Mouse (Mus musculus): ENCODE data around the gene Fibin. TPM values are rescaled to one million over a fixed set of nuclear protein-coding genes. Genes with fewer than 3 reads are reported as not detected.

The Fibin gene
- polyA plus RNA-seq, 1 experiment from 2014 or later, result 16.7 TPM

- peaks cover 10% of the 10 kb centered on the region for H3K4me1 ChIP-seq
- no peaks in the 10 kb centered on the region for H3K9me3 ChIP-seq (replicated peaks)
- no peaks in the 10 kb centered on the region for H3K36me3 ChIP-seq
- H3K27ac ChIP-seq (replicated peaks), result no peak overlapping the region
- no peak overlapping the region for H3K4me2 ChIP-seq
- 76% methylated on average over 3 of the region's 3 CpGs for WGBS
- H3K9ac ChIP-seq (replicated peaks), result no peak overlapping the region
- no peak overlapping the region for H3K4me3 ChIP-seq (replicated peaks)
- H3K27me3 ChIP-seq (replicated peaks), result no peaks in the 10 kb centered on the region
- no peak for ATAC-seq (ENCODE audit: low FRiP score)
These were observed 872 bp upstream of the Fibin start for GRCm38 (mm10) chr2:110363855-110364254.

- WGBS, result 64% methylated on average over 5 of the region's 5 CpGs
- H3K4me1 ChIP-seq, result no peaks in the 10 kb centered on the region
- no peak overlapping the region for H3K27ac ChIP-seq (replicated peaks)
- no peak overlapping the region for H3K4me3 ChIP-seq (replicated peaks)
- no peak overlapping the region for H3K9ac ChIP-seq (replicated peaks)
- no peak overlapping the region for H3K4me2 ChIP-seq
- H3K27me3 ChIP-seq (replicated peaks), result no peaks in the 10 kb centered on the region
- no peaks in the 10 kb centered on the region for H3K36me3 ChIP-seq
- no peaks in the 10 kb centered on the region for H3K9me3 ChIP-seq (replicated peaks)
- no peak for ATAC-seq (ENCODE audit: low FRiP score)
These were observed 9.5 kb downstream of the Fibin start for GRCm38 (mm10) chr2:110353302-110353970.

GRCm38 (mm10) chr2:110351843-110352251 lies 11.1 kb downstream of the Fibin start:
- Histone ChIP-seq H3K4me2 (no peak overlapping the region), H3K4me1 (no peaks in the 10 kb centered on the region), H3K9ac (replicated peaks) (no peak overlapping the region), H3K36me3 (no peaks in the 10 kb centered on the region), H3K9me3 (replicated peaks) (no peaks in the 10 kb centered on the region), H3K27me3 (replicated peaks) (no peaks in the 10 kb centered on the region), H3K4me3 (replicated peaks) (no peak overlapping the region), H3K27ac (replicated peaks) (no peak overlapping the region)
- 39% methylated on average over 5 of the region's 5 CpGs for WGBS
- no peak for ATAC-seq (ENCODE audit: low FRiP score)

GRCm38 (mm10) chr2:110351406-110351805 lies 11.6 kb downstream of the Fibin start:
- Histone ChIP-seq H3K4me1 (no peaks in the 10 kb centered on the region), H3K9ac (replicated peaks) (no peak overlapping the region), H3K4me3 (replicated peaks) (no peak overlapping the region), H3K27ac (replicated peaks) (no peak overlapping the region), H3K4me2 (no peak overlapping the region), H3K9me3 (replicated peaks) (no peaks in the 10 kb centered on the region), H3K27me3 (replicated peaks) (no peaks in the 10 kb centered on the region), H3K36me3 (no peaks in the 10 kb centered on the region)
- no peak for ATAC-seq (ENCODE audit: low FRiP score)
- WGBS, result 53% methylated on average over 1 of the region's 1 CpGs

GRCm38 (mm10) chr2:110328953-110329352 lies 34.0 kb downstream of the Fibin start:
- H3K27ac ChIP-seq (replicated peaks), result no peak overlapping the region
- ATAC-seq (ENCODE audit: low FRiP score), result no peak
- no peak overlapping the region for H3K9ac ChIP-seq (replicated peaks)
- H3K4me3 ChIP-seq (replicated peaks), result no peak overlapping the region
- H3K4me1 ChIP-seq, result no peaks in the 10 kb centered on the region
- H3K4me2 ChIP-seq, result no peak overlapping the region
- no peaks in the 10 kb centered on the region for H3K36me3 ChIP-seq
- H3K27me3 ChIP-seq (replicated peaks), result no peaks in the 10 kb centered on the region
- no peaks in the 10 kb centered on the region for H3K9me3 ChIP-seq (replicated peaks)

- no peaks in the 10 kb centered on the region for H3K9me3 ChIP-seq (replicated peaks)
- H3K4me3 ChIP-seq (replicated peaks), result no peak overlapping the region
- no peak overlapping the region for H3K9ac ChIP-seq (replicated peaks)
- no peak overlapping the region for H3K4me2 ChIP-seq
- 81% methylated on average over 4 of the region's 4 CpGs for WGBS
- no peaks in the 10 kb centered on the region for H3K36me3 ChIP-seq
- no peak overlapping the region for H3K27ac ChIP-seq (replicated peaks)
- H3K27me3 ChIP-seq (replicated peaks), result no peaks in the 10 kb centered on the region
- no peaks in the 10 kb centered on the region for H3K4me1 ChIP-seq
- no peak for ATAC-seq (ENCODE audit: low FRiP score)
These were observed 43.0 kb downstream of the Fibin start for GRCm38 (mm10) chr2:110319949-110320348.

- no peaks in the 10 kb centered on the region for H3K27me3 ChIP-seq (replicated peaks)
- no peak overlapping the region for H3K27ac ChIP-seq (replicated peaks)
- ATAC-seq (ENCODE audit: low FRiP score), result no peak
- no peaks in the 10 kb centered on the region for H3K9me3 ChIP-seq (replicated peaks)
- 88% methylated on average over 1 of the region's 1 CpGs for WGBS
- H3K9ac ChIP-seq (replicated peaks), result no peak overlapping the region
- H3K36me3 ChIP-seq, result no peaks in the 10 kb centered on the region
- H3K4me1 ChIP-seq, result no peaks in the 10 kb centered on the region
- H3K4me3 ChIP-seq (replicated peaks), result no peak overlapping the region
- no peak overlapping the region for H3K4me2 ChIP-seq
These were observed 43.7 kb downstream of the Fibin start for GRCm38 (mm10) chr2:110319266-110319665.

- WGBS, result 90% methylated on average over 1 of the region's 1 CpGs
- Histone ChIP-seq H3K4me1 (no peaks in the 10 kb centered on the region), H3K27ac (replicated peaks) (no peak overlapping the region), H3K9me3 (replicated peaks) (no peaks in the 10 kb centered on the region), H3K36me3 (no peaks in the 10 kb centered on the region), H3K4me3 (replicated peaks) (no peak overlapping the region), H3K4me2 (no peak overlapping the region), H3K9ac (replicated peaks) (no peak overlapping the region), H3K27me3 (replicated peaks) (no peaks in the 10 kb centered on the region)
- ATAC-seq (ENCODE audit: low FRiP score), result no peak
These were observed 44.3 kb downstream of the Fibin start for GRCm38 (mm10) chr2:110318719-110319118.

- no peak overlapping the region for H3K9ac ChIP-seq (replicated peaks)
These were observed 46.7 kb downstream of the Fibin start for GRCm38 (mm10) chr2:110316116-110316883.

GRCm38 (mm10) chr2:110314509-110315155 lies 48.4 kb downstream of the Fibin start, which contains the start of gene Bbox1:
Gene Bbox1 (minus strand): TSS chr2:110314560.
- H3K9ac ChIP-seq (replicated peaks), result no peak within 1 kb of the TSS
- H3K4me3 ChIP-seq (replicated peaks), result no peak within 1 kb of the TSS
- no peak within 1 kb of the TSS for H3K27ac ChIP-seq (replicated peaks)
- no peaks in the 10 kb centered on the region for H3K4me1 ChIP-seq
- no peak for ATAC-seq (ENCODE audit: low FRiP score)
- 78% methylated on average over 6 of the region's 6 CpGs for WGBS
- no peaks in the 10 kb centered on the region for H3K9me3 ChIP-seq (replicated peaks)
- H3K36me3 ChIP-seq, result no peaks in the 10 kb centered on the region
- no peak within 1 kb of the TSS for H3K4me2 ChIP-seq
- H3K27me3 ChIP-seq (replicated peaks), result no peaks in the 10 kb centered on the region

More at GRCm38 (mm10) chr2:110316116-110316883, 46.7 kb downstream of the Fibin start:
- Histone ChIP-seq H3K27me3 (replicated peaks) (no peaks in the 10 kb centered on the region), H3K9me3 (replicated peaks) (no peaks in the 10 kb centered on the region), H3K4me2 (no peak overlapping the region), H3K36me3 (no peaks in the 10 kb centered on the region), H3K27ac (replicated peaks) (no peak overlapping the region), H3K4me1 (no peaks in the 10 kb centered on the region), H3K4me3 (replicated peaks) (no peak overlapping the region)
- 14% methylated on average over 3 of the region's 3 CpGs for WGBS
- no peak for ATAC-seq (ENCODE audit: low FRiP score)

- no peaks in the 10 kb centered on the region for H3K27me3 ChIP-seq (replicated peaks)
- H3K9me3 ChIP-seq (replicated peaks), result no peaks in the 10 kb centered on the region
- H3K4me2 ChIP-seq, result no peak overlapping the region
- no peak overlapping the region for H3K9ac ChIP-seq (replicated peaks)
- H3K4me3 ChIP-seq (replicated peaks), result no peak overlapping the region
- WGBS, result 88% methylated on average over 5 of the region's 5 CpGs
- no peaks in the 10 kb centered on the region for H3K36me3 ChIP-seq
- no peaks in the 10 kb centered on the region for H3K4me1 ChIP-seq
- no peak for ATAC-seq (ENCODE audit: low FRiP score)
- no peak overlapping the region for H3K27ac ChIP-seq (replicated peaks)
These were observed 48.9 kb downstream of the Fibin start for GRCm38 (mm10) chr2:110314074-110314473.

All from neural tube, embryonic 15.5 days (tissue).